Mouse (Mus musculus) heart, embryonic 13.5 days (tissue): ENCODE measurements around the gene Ppl. TPM values are rescaled to one million over a fixed set of nuclear protein-coding genes. Genes with fewer than 3 reads are reported as not detected.

Experiments
- polyA plus RNA-seq: library from polyadenylated mRNA; unstranded; fragments of >200 nt; fragmentation: Nextera tagmentation; extraction: Ambion mirVana; gene quantifications from 2 replicates; pipeline ENCODE4 v1.2.1, GENCODE M21; 2015

The Ppl gene
- polyA plus RNA-seq, 1 experiment from 2014 or later: 1.4 TPM

Other genes starting within 250 kb of the Ppl start
- gene Mgrn1, start 246.2 kb downstream of the Ppl start, polyA plus RNA-seq: 107 TPM in 2 replicates
- gene Nudt16l1, start 193.7 kb downstream of the Ppl start, polyA plus RNA-seq: 105 and 113 TPM in 2 replicates
- gene Anks3, start 168.2 kb downstream of the Ppl start, polyA plus RNA-seq: 31.8 and 32.3 TPM in 2 replicates
- not detected in 2 replicates for gene Sept12, start 134.6 kb downstream of the Ppl start, polyA plus RNA-seq
- 3.8 and 4.4 TPM in 2 replicates for gene Smim22, start 125.1 kb downstream of the Ppl start, polyA plus RNA-seq
- 50.1 and 56.2 TPM in 2 replicates for gene Rogdi, start 118.9 kb downstream of the Ppl start, polyA plus RNA-seq
- 88.7 and 93.1 TPM in 2 replicates for gene Glyr1, start 82.6 kb downstream of the Ppl start, polyA plus RNA-seq
- 11.2 and 12.1 TPM in 2 replicates for gene Ubn1, start 82.4 kb downstream of the Ppl start, polyA plus RNA-seq
- gene Sec14l5, start 14.7 kb upstream of the Ppl start, polyA plus RNA-seq: 0.04 and 0.08 TPM in 2 replicates
- gene Nagpa, start 71.6 kb upstream of the Ppl start, polyA plus RNA-seq: 14.4 and 16.3 TPM in 2 replicates
- 3.0 and 3.7 TPM in 2 replicates for gene AU021092, start 89.9 kb upstream of the Ppl start, polyA plus RNA-seq
- gene Alg1, start 101.2 kb upstream of the Ppl start, polyA plus RNA-seq: 22.2 and 25.0 TPM in 2 replicates
- gene Eef2kmt, start 123.6 kb upstream of the Ppl start, polyA plus RNA-seq: 23.5 and 25.7 TPM in 2 replicates